Comparison of ENCODE assay signal across 16 mouse cellular contexts in the genomic region with DNA sequence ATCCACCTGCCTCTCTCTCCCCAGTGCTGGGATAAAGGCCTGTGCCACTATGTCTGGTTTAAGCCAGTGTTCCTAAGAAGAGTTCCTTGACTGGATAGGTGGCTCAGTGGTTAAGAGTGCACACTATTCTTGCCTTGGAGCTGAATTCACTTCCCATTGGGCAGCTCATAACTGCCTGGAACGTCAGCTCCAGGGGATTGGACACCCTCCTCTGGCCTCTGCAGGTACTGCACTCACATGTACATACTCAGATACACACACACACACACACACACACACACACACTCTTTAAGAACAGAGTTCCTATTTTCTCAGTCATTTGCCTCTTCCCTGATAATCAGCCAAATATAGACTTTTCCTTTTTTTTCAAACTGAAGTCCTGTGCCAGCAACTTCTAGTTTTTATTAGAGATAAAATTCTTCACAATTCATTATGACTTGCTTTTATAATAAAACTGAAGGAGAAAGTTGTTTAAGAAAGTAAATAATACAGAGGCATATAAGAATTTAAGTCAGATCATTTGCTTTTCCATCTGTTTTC. TPM values are rescaled to one million over a fixed set of nuclear protein-coding genes. Genes with fewer than 3 reads are reported as not detected.
DNase-seq lines count a peak whose midpoint lies in the region; ATAC-seq and TF ChIP-seq lines count a peak whose summit lies in the region.
"Had no signal": no experiment of that assay in that cellular context is flagged by ENCODE, and none has a peak within 500 bp of the region (broad histone marks: within the 10 kb centered on the region; RNA-seq: fewer than 3 reads in every experiment).

No protein-coding gene starts in this region.

- H3K27ac ChIP-seq in heart, postnatal 0 days (ENCODE audit: low read depth): no peak overlapping the region
- no peak overlapping the region for H3K27ac ChIP-seq in heart, embryonic 12.5 days (ENCODE audit: poor library complexity, severe bottlenecking)
- H3K27ac ChIP-seq in liver, embryonic 14.5 days: no peak overlapping the region
- no peak overlapping the region for H3K27ac ChIP-seq in liver, embryonic 12.5 days
- H3K27ac ChIP-seq: embryonic facial prominence, embryonic 15.5 days; hindbrain, embryonic 10.5 days; neural tube, embryonic 12.5 days had no signal

- no peak for DNase-seq in heart, postnatal 0 days (ENCODE audit: low spot score)
- no peak for DNase-seq in liver, embryonic 14.5 days (ENCODE audit: low read depth in 3 of 3, low spot score in 3 of 3)
- DNase-seq in ES-CJ7 (ENCODE audit: low read depth, low spot score): peak; percentile 62
- no peak for DNase-seq in Patski (ENCODE audit: low read depth, low spot score)
- DNase-seq: adrenal gland, postnatal 36 days; embryo, embryonic 11 days; kidney, postnatal 14 days; lung, postnatal 14 days; thymus, postnatal 25 days had no signal

- no peak overlapping the region for H3K9ac ChIP-seq in heart, postnatal 0 days (replicated peaks; ENCODE audit: low read depth, low read length)
- H3K9ac ChIP-seq in heart, embryonic 12.5 days: no peak overlapping the region
- no peak overlapping the region for H3K9ac ChIP-seq in liver, embryonic 14.5 days (replicated peaks)
- no peak overlapping the region for H3K9ac ChIP-seq in liver, embryonic 12.5 days
- H3K9ac ChIP-seq: embryonic facial prominence, embryonic 15.5 days; neural tube, embryonic 12.5 days had no signal

- WGBS in heart, postnatal 0 days: 73% methylated on average over 1 of the region's 1 CpGs
- 64% methylated on average over 1 of the region's 1 CpGs for WGBS in heart, embryonic 12.5 days
- WGBS in liver, embryonic 14.5 days (ENCODE audit: insufficient replicate concordance): 54% methylated on average over 1 of the region's 1 CpGs
- WGBS in liver, embryonic 12.5 days (ENCODE audit: insufficient replicate concordance): 56% methylated on average over 1 of the region's 1 CpGs

- H3K4me3 ChIP-seq in heart, postnatal 0 days (ENCODE audit: low read depth, low read length): no peak overlapping the region
- no peak overlapping the region for H3K4me3 ChIP-seq in heart, embryonic 12.5 days
- H3K4me3 ChIP-seq in liver, embryonic 14.5 days (ENCODE audit: insufficient read depth in 1 of 2, low read depth in 2 of 2, low read length in 2 of 2): no peak overlapping the region
- H3K4me3 ChIP-seq in liver, embryonic 12.5 days: no peak overlapping the region
- H3K4me3 ChIP-seq: embryonic facial prominence, embryonic 15.5 days; hindbrain, embryonic 10.5 days; neural tube, embryonic 12.5 days had no signal

- H3K9me3 ChIP-seq in heart, postnatal 0 days (replicated peaks; ENCODE audit: control insufficient read depth, low read length): no peaks in the 10 kb centered on the region
- H3K9me3 ChIP-seq in heart, embryonic 12.5 days (replicated peaks): peaks cover 4% of the 10 kb centered on the region
- H3K9me3 ChIP-seq in liver, embryonic 14.5 days (ENCODE audit: control insufficient read depth, low read length): no peaks in the 10 kb centered on the region; the same call in 1 of the 2 replicates
- H3K9me3 ChIP-seq in liver, embryonic 12.5 days (replicated peaks): no peaks in the 10 kb centered on the region
- H3K9me3 ChIP-seq: embryonic facial prominence, embryonic 15.5 days had no signal

- no peak for TF ChIP-seq EP300 in heart, postnatal 0 days (IDR thresholded peaks at IDR 0.05; ENCODE audit: low read depth)
- TF ChIP-seq EP300 in liver, embryonic 14.5 days (IDR thresholded peaks at IDR 0.05; ENCODE audit: low read depth): no peak

- CTCF ChIA-PET in Patski (lab: Charles Lee): interaction anchor here (0.6 to 1.7 kb wide), 7 partner anchors 9 to 74 kb away, joined by 3 to 6 read pairs (median 4); no protein-coding TSS in a partner anchor

- H3K27me3 ChIP-seq in heart, postnatal 0 days (ENCODE audit: control insufficient read depth, insufficient read depth, low read length): no peaks in the 10 kb centered on the region
- no peaks in the 10 kb centered on the region for H3K27me3 ChIP-seq in heart, embryonic 12.5 days (replicated peaks)
- no peaks in the 10 kb centered on the region for H3K27me3 ChIP-seq in liver, embryonic 14.5 days (ENCODE audit: control insufficient read depth, insufficient read depth, low read length)
- no peaks in the 10 kb centered on the region for H3K27me3 ChIP-seq in liver, embryonic 12.5 days (replicated peaks)
- no peaks in the 10 kb centered on the region for H3K27me3 ChIP-seq in Patski
- H3K27me3 ChIP-seq: embryonic facial prominence, embryonic 15.5 days; neural tube, embryonic 12.5 days had no signal

- POLR2A ChIA-PET in Patski (lab: Charles Lee): no interaction called here

- no peak overlapping the region for H3K4me2 ChIP-seq in heart, postnatal 0 days (ENCODE audit: low read depth, low read length)
- H3K4me2 ChIP-seq in heart, embryonic 12.5 days: no peak overlapping the region
- no peak overlapping the region for H3K4me2 ChIP-seq in liver, embryonic 14.5 days (ENCODE audit: low read depth)
- no peak overlapping the region for H3K4me2 ChIP-seq in liver, embryonic 12.5 days
- H3K4me2 ChIP-seq: embryonic facial prominence, embryonic 15.5 days; neural tube, embryonic 12.5 days had no signal

- H3K36me3 ChIP-seq in heart, postnatal 0 days (replicated peaks; ENCODE audit: control insufficient read depth, insufficient read depth, low read length): peaks cover 33% of the 10 kb centered on the region
- peaks cover 53% of the 10 kb centered on the region for H3K36me3 ChIP-seq in heart, embryonic 12.5 days
- peaks cover 3% of the 10 kb centered on the region for H3K36me3 ChIP-seq in liver, embryonic 14.5 days (replicated peaks; ENCODE audit: control insufficient read depth, insufficient read depth, low read depth)
- peaks cover 38% of the 10 kb centered on the region for H3K36me3 ChIP-seq in liver, embryonic 12.5 days

- TF ChIP-seq CTCF in heart, postnatal 0 days (IDR thresholded peaks at IDR 0.05; ENCODE audit: low read depth): peak; percentile 11; the same call in 1 of the 2 replicates
- TF ChIP-seq CTCF in liver, embryonic 14.5 days (IDR thresholded peaks at IDR 0.05; ENCODE audit: low read depth): peak; percentile 50
- TF ChIP-seq CTCF in Patski (IDR thresholded peaks at IDR 0.05): peak; percentile 35

- H3K4me1 ChIP-seq in heart, postnatal 0 days (ENCODE audit: control insufficient read depth, insufficient read depth): no peaks in the 10 kb centered on the region
- H3K4me1 ChIP-seq in heart, embryonic 12.5 days (replicated peaks): no peaks in the 10 kb centered on the region; the same call in 1 of the 2 replicates
- H3K4me1 ChIP-seq in liver, embryonic 14.5 days (replicated peaks; ENCODE audit: control insufficient read depth in 2 of 2, insufficient read depth in 2 of 2, low read length in 1 of 2): no peaks in the 10 kb centered on the region
- 0 out of 2 replicates have a peak, but pooled peaks cover 5% of the 10 kb centered on the region for H3K4me1 ChIP-seq in liver, embryonic 12.5 days

- in situ Hi-C loops in Patski (cut with MboI; ENCODE audit: low pct_unique_long_range_greater_than_20kb): no loop called here

- ATAC-seq in heart, postnatal 0 days (ENCODE audit: insufficient read depth, low read depth): no peak
- no peak for ATAC-seq in heart, embryonic 12.5 days (ENCODE audit: insufficient number of reproducible peaks, low FRiP score)
- no peak for ATAC-seq in liver, embryonic 14.5 days (ENCODE audit: insufficient read depth)
- ATAC-seq in liver, embryonic 12.5 days: no peak
- no peak for ATAC-seq in Patski
- no peak for ATAC-seq in erythroid progenitor cell, adult 5-6 weeks (replicated peaks; ENCODE audit: low FRiP score, poor library complexity, severe bottlenecking)
- ATAC-seq: inflammation-experienced regulatory T-cells, adult 6 months had no signal

RNA-seq across cellular contexts. Expression of a gene that starts 23.6 kb away (rescaled TPM):
- total RNA-seq in heart, postnatal 0 days (2014; rRNA removed; ENCODE audit: low replicate concordance): 6.7 and 37.6 TPM in 2 replicates
- 6.3 and 6.7 TPM in 2 replicates for polyA plus RNA-seq in heart, postnatal 0 days (2015; fragmentation: Nextera tagmentation; extraction: Ambion mirVana)
- 13.6 and 14.2 TPM in 2 replicates for polyA plus RNA-seq in heart, embryonic 12.5 days (2016; fragmentation: Nextera tagmentation; extraction: Ambion mirVana)
- polyA plus RNA-seq in liver, embryonic 14.5 days (2012; rRNA removed): 3.3 and 4.0 TPM in 2 replicates
- 3.6 TPM in 2 replicates for polyA plus RNA-seq in liver, embryonic 14.5 days (2014; fragmentation: Nextera tagmentation; extraction: Ambion mirVana)
- 5.8 and 6.6 TPM in 2 replicates for polyA plus RNA-seq in liver, embryonic 12.5 days (2016; fragmentation: Nextera tagmentation; extraction: Ambion mirVana)
- 26.8 TPM for polyA plus RNA-seq in Patski (2021)
- total RNA-seq in erythroid progenitor cell, adult 5-6 weeks (2015; ENCODE audit: low replicate concordance): 23.4 and 31.4 TPM in 2 replicates
- 34.3 and 48.6 TPM in 2 replicates for total RNA-seq in erythroid progenitor cell, adult 5-6 weeks (2017; ENCODE audit: low replicate concordance)

RNA-seq across cellular contexts. Expression of a gene that starts 36.2 kb away (rescaled TPM):
- 21.6 and 35.3 TPM in 2 replicates for total RNA-seq in heart, postnatal 0 days (2014; rRNA removed; ENCODE audit: low replicate concordance)
- 15.8 and 17.8 TPM in 2 replicates for polyA plus RNA-seq in heart, postnatal 0 days (2015; fragmentation: Nextera tagmentation; extraction: Ambion mirVana)
- 34.2 and 37.8 TPM in 2 replicates for polyA plus RNA-seq in heart, embryonic 12.5 days (2016; fragmentation: Nextera tagmentation; extraction: Ambion mirVana)
- 13.0 and 16.3 TPM in 2 replicates for polyA plus RNA-seq in liver, embryonic 14.5 days (2012; rRNA removed)
- polyA plus RNA-seq in liver, embryonic 14.5 days (2014; fragmentation: Nextera tagmentation; extraction: Ambion mirVana): 19.9 and 20.0 TPM in 2 replicates
- polyA plus RNA-seq in liver, embryonic 12.5 days (2016; fragmentation: Nextera tagmentation; extraction: Ambion mirVana): 33.5 and 35.3 TPM in 2 replicates
- polyA plus RNA-seq in Patski (2021): 41.0 TPM
- 53.2 and 61.6 TPM in 2 replicates for total RNA-seq in erythroid progenitor cell, adult 5-6 weeks (2015; ENCODE audit: low replicate concordance)
- total RNA-seq in erythroid progenitor cell, adult 5-6 weeks (2017; ENCODE audit: low replicate concordance): 34.1 and 35.3 TPM in 2 replicates

RNA-seq across cellular contexts. Expression of a gene that starts 49.9 kb away (rescaled TPM):
- 19.9 and 20.4 TPM in 2 replicates for total RNA-seq in heart, postnatal 0 days (2014; rRNA removed; ENCODE audit: low replicate concordance)
- polyA plus RNA-seq in heart, postnatal 0 days (2015; fragmentation: Nextera tagmentation; extraction: Ambion mirVana): 4.6 and 6.5 TPM in 2 replicates
- 51.1 and 52.9 TPM in 2 replicates for polyA plus RNA-seq in heart, embryonic 12.5 days (2016; fragmentation: Nextera tagmentation; extraction: Ambion mirVana)
- 327 and 335 TPM in 2 replicates for polyA plus RNA-seq in liver, embryonic 14.5 days (2012; rRNA removed)
- 285 and 306 TPM in 2 replicates for polyA plus RNA-seq in liver, embryonic 14.5 days (2014; fragmentation: Nextera tagmentation; extraction: Ambion mirVana)
- 342 and 350 TPM in 2 replicates for polyA plus RNA-seq in liver, embryonic 12.5 days (2016; fragmentation: Nextera tagmentation; extraction: Ambion mirVana)
- polyA plus RNA-seq in Patski (2021): 12.2 TPM
- 212 and 231 TPM in 2 replicates for total RNA-seq in erythroid progenitor cell, adult 5-6 weeks (2015; ENCODE audit: low replicate concordance)
- 244 and 297 TPM in 2 replicates for total RNA-seq in erythroid progenitor cell, adult 5-6 weeks (2017; ENCODE audit: low replicate concordance)
